Mouse (Mus musculus) megakaryocyte progenitor cell, adult 5-6 weeks (primary cell): ENCODE data around the gene Gm10282. TPM values are rescaled to one million over a fixed set of nuclear protein-coding genes. Genes with fewer than 3 reads are reported as not detected.

Experiments used
- ATAC-seq: replicated peaks from 2 replicates; pipeline ENCODE4 v1.8.0; 2016; ENCODE audit warnings: mild to moderate bottlenecking, moderate TSS enrichment, inconsistent platforms; ENCODE audit not compliant: poor library complexity
- total RNA-seq, 2 experiments: library from RNA; stranded (forward) in 1 of 2; stranded (reverse) in 1 of 2; fragments of 157-497, 149-512 nt in 1 of 2; fragments of 200-1000 nt in 1 of 2; gene quantifications; 2 replicates each; pipeline versions ENCODE4 v1.2.3 to v1.2.4; 2015 to 2017

Gene Gm10282
- total RNA-seq, 2 experiments from 2014 or later = 58.7 to 68.3 TPM

GRCm38 (mm10) chr8:72263451-72263850, 41.6 kb downstream of the Gm10282 start:
- no peak for ATAC-seq

DNA sequence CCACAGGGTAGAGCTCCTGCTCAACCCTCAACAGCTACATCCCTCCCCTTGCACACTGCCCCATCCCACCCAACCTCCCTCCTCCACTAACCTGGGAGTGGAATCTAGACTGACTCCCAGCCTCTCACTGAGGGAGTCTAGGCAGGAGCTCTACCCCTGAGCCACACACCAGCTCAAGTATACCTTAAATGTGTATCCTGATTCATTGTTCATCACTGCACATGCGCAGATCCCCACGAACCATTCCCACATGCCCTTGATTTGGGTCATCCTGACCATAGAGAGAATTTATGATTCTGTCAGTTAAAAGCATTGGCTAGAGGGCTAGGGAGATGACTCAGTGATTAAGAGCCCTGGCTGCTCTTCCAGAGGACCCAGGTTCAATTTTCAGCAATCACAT, 42.3 kb downstream of the Gm10282 start:
- no peak for ATAC-seq

DNA sequence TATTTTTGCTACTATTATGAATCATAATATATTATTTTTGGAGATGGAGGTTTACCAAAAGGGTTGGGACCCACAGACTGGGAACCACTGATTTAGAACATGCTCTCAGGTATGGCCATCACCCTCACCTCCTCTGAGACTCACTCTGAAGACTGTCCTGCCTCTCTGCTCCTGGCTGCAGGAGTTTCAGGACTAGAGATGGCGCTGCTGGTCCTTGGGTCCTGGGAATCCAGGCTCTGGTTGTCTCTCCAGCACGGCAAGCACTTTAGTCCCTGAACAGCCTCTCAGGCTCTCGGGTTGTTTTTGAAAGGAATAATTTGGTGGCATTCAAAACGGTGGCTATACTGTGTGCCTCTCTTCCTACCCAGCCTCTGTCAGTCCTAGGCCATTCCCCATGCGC, 43.2 kb downstream of the Gm10282 start:
- no peak for ATAC-seq

DNA sequence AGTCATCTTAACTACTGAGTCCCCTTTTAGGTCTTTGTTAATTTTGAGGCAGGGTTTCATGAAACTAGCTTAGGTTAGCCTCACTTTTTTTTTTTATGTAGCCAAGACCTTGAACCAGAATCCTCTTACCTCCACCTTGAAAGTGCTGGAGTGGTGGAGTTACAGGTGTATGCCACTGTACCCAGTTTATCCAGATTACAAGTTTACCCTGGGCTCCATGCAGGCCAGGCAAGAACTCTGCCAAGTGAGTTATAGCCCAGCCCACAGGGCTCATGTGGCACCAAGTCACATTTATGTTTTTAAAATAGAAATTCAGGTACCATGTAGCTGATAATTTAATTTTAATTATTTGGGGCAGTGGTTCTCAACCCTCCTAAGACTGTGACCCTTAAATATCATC, 43.6 kb downstream of the Gm10282 start:
- no peak for ATAC-seq

- ATAC-seq = peak; percentile 74
Observed at GRCm38 (mm10) chr8:72261019-72261418, 44.0 kb downstream of the Gm10282 start.

DNA sequence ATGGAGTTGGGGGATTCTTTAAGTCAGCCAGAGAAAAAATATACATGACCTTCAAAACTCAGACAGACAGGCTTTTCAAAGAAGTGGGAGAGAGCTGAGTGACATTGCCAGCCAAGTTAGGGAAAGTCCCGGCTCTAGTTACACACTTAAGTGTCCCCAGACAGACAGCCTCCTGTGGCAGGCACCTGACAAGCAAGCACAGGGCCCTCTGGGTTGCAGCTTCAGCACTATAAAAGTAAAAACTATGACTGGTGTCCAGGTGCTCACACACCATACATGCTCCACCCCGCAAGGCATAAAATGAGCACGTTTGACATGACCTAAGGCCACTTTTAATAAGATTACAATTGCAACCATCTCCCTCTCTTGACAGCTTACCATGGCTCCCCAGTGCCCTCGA, 44.5 kb downstream of the Gm10282 start:
- ATAC-seq = no peak

DNA sequence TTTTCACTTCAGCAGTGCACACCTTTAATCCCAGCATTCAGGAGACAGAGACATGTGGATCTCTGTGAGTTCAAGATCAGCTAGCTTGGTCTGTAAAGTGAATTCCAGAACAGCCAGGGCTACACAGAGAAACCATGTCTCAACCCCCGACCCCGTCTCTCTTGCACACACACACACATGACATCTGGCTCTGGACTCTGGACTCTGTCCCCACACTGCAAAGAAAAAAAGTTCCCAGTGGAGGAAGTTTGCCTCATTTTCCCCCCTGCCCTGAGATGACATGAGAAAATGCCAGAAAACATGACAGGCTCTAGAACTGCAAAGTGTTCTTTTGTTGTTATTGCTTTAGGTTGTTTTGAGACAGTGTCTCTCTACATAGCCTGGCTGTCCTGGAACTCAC, 45.2 kb downstream of the Gm10282 start:
- no peak for ATAC-seq

GRCm38 (mm10) chr8:72257902-72258238, 47.2 kb downstream of the Gm10282 start:
- ATAC-seq = no peak

DNA sequence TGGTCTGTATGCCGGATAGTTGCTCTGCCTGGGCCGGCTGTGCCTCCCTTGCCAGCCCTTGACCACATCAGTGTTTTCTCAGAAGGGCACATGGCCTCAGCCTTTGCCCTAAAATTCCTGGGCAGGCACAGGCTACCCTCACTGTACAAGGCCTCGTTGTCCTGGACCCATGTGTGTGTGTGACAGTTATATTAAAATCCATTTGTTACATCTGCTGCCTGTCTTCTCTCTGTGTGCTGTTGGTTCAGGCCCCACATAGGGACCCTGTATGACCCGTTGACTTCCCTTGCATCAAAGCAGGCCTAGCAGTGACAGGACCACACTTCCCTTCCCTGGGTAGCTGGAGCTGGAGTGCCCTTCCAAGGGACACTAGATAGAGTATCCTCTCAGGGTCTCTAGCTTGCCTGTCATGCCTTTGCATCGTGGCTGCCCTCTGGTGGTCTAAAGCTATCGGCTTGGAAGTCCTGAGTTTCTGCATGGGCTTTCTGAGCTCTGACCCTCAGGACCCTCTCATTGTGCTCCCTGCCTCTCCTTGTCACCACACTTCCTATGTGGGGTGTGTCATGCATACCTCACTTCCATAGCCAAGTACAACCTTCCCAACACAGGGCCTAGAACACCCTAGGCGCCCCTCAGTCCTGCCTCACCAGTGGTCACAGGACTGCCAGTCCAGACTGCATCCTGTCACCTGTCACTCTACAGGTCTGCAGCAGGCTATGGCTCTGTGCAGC, 47.7 kb downstream of the Gm10282 start:
- ATAC-seq = peak; percentile 71

Other genes with a start within 250 kb of the Gm10282 start
- not detected in 2 replicates for gene Olfr373, start 222.1 kb downstream of the Gm10282 start, total RNA-seq (2015)
- not detected in 2 replicates for gene Olfr373, start 222.1 kb downstream of the Gm10282 start, total RNA-seq (2017)
- gene Olfr374, start 198.2 kb downstream of the Gm10282 start, total RNA-seq (2015) = not detected in 2 replicates
- not detected in 2 replicates for gene Olfr374, start 198.2 kb downstream of the Gm10282 start, total RNA-seq (2017)
- 37.0 and 46.0 TPM in 2 replicates for gene Tpm4, start 170.3 kb downstream of the Gm10282 start, total RNA-seq (2015)
- gene Tpm4, start 170.3 kb downstream of the Gm10282 start, total RNA-seq (2017) = 64.2 and 73.9 TPM in 2 replicates
- gene Rab8a, start 144.1 kb downstream of the Gm10282 start, total RNA-seq (2015) = 34.3 and 47.3 TPM in 2 replicates
- gene Rab8a, start 144.1 kb downstream of the Gm10282 start, total RNA-seq (2017) = 329 and 425 TPM in 2 replicates
- gene Hsh2d, start 115.6 kb downstream of the Gm10282 start, total RNA-seq (2015) = 6.6 and 8.7 TPM in 2 replicates
- gene Hsh2d, start 115.6 kb downstream of the Gm10282 start, total RNA-seq (2017) = 4.5 and 5.9 TPM in 2 replicates
- not detected in 2 replicates for gene Cib3, start 92.4 kb downstream of the Gm10282 start, total RNA-seq (2015)
- gene Cib3, start 92.4 kb downstream of the Gm10282 start, total RNA-seq (2017) = not detected in 2 replicates
- not detected in 2 replicates for gene Gm11034, start 91.6 kb downstream of the Gm10282 start, total RNA-seq (2015)
- gene Gm11034, start 91.6 kb downstream of the Gm10282 start, total RNA-seq (2017) = not detected in 2 replicates
- gene Fam32a, start 85.5 kb downstream of the Gm10282 start, total RNA-seq (2015) = 40.5 and 44.9 TPM in 2 replicates
- 37.5 and 39.1 TPM in 2 replicates for gene Fam32a, start 85.5 kb downstream of the Gm10282 start, total RNA-seq (2017)
- 88.1 and 90.6 TPM in 2 replicates for gene Ap1m1, start 65.2 kb downstream of the Gm10282 start, total RNA-seq (2015)
- gene Ap1m1, start 65.2 kb downstream of the Gm10282 start, total RNA-seq (2017) = 52.4 and 65.4 TPM in 2 replicates
- gene Klf2, start 13.8 kb upstream of the Gm10282 start, total RNA-seq (2015) = 10.8 and 21.8 TPM in 2 replicates
- 2.0 and 6.6 TPM in 2 replicates for gene Klf2, start 13.8 kb upstream of the Gm10282 start, total RNA-seq (2017)
- gene Eps15l1, start 116.2 kb upstream of the Gm10282 start, total RNA-seq (2015) = 44.6 and 57.1 TPM in 2 replicates
- 35.2 and 41.4 TPM in 2 replicates for gene Eps15l1, start 116.2 kb upstream of the Gm10282 start, total RNA-seq (2017)
- 2.2 TPM in 2 replicates for gene Calr3, start 138.6 kb upstream of the Gm10282 start, total RNA-seq (2015)
- gene Calr3, start 138.6 kb upstream of the Gm10282 start, total RNA-seq (2017) = 2.9 TPM in 2 replicates
- gene 1700030K09Rik, start 138.6 kb upstream of the Gm10282 start, total RNA-seq (2015) = 3.0 and 3.3 TPM in 2 replicates
- 6.3 and 6.5 TPM in 2 replicates for gene 1700030K09Rik, start 138.6 kb upstream of the Gm10282 start, total RNA-seq (2017)
- gene Cherp, start 170.0 kb upstream of the Gm10282 start, total RNA-seq (2015) = 80.1 and 106 TPM in 2 replicates
- gene Cherp, start 170.0 kb upstream of the Gm10282 start, total RNA-seq (2017) = 17.7 and 23.8 TPM in 2 replicates
- 27.3 and 40.7 TPM in 2 replicates for gene Slc35e1, start 187.4 kb upstream of the Gm10282 start, total RNA-seq (2015)
- gene Slc35e1, start 187.4 kb upstream of the Gm10282 start, total RNA-seq (2017) = 26.8 and 30.3 TPM in 2 replicates
- gene Med26, start 243.0 kb upstream of the Gm10282 start, total RNA-seq (2015) = 10.0 and 12.0 TPM in 2 replicates
- 8.6 and 9.9 TPM in 2 replicates for gene Med26, start 243.0 kb upstream of the Gm10282 start, total RNA-seq (2017)